Mouse (Mus musculus) layer of hippocampus, postnatal 10 days (tissue): Measurements from ENCODE around the gene Rps26. TPM values are rescaled to one million over a fixed set of nuclear protein-coding genes. Genes with fewer than 3 reads are reported as not detected.

ENCODE experiments used
- DNase-seq, 2 experiments: peaks; one replicate each; pipeline ENCODE4 v3.0.0; 2021; ENCODE audit warnings: low spot score in 2 of 2
- total RNA-seq, 2 experiments: library from RNA; stranded (reverse); gene quantifications; 2 replicates each; pipeline ENCODE4 v1.2.3; 2021

Gene Rps26
- total RNA-seq, 2 experiments from 2014 or later = 508 to 545 TPM

DNA sequence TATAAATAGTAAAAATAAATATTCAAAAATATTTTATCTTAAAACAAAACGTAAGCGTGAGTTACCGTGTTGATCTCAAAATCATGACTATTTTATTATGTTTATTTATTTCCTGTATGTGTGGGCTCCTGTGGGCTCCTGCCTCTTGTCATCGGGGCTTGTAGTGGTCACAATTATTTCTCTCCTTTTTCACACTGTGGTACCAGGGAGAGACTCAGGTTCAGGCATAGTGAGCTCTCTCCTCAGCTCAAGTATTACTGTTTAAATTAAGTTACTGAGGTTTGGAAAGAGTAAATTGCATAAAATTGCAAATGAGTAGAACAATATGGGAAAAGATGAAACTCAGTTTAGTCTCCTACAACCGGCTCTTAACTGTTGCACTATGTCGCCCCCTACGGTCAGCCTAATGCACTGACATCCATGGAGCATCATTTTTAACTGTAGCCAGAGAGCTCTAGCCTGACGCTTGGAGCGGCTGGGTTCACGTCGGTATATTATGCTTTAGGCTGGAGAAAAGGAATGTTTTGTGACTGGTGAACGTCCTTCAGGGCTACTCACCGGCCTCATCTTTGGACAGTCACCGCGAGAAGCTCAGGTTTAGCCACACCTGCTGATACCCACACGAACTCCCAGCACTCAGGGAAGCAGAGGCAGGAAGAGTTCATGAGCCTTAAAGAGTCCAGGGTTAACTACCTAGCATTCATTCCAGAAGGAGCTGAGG is 14.0 kb downstream of the Rps26 start:
- peak; percentile 81 to 85 for DNase-seq

DNA sequence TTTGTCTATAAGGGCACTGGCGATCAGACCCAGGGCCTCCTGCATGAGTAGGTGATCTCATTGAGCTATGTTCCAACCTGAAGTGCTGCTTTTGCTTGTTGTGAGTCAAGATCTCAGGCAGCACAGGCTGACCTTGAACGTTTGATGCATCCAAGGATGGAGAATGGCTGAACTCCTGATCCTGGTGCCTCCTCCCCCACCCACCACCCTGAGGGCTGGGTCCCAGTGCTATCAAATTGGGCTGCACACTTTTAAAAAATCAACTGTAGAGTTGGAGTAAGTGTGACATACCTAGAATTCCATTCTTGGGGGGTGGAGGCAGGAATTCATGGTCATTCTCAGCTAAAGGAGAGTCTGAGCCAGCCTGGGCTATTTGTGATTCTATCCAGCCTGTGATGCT is 20.1 kb downstream of the Rps26 start:
- no peak for DNase-seq

DNA sequence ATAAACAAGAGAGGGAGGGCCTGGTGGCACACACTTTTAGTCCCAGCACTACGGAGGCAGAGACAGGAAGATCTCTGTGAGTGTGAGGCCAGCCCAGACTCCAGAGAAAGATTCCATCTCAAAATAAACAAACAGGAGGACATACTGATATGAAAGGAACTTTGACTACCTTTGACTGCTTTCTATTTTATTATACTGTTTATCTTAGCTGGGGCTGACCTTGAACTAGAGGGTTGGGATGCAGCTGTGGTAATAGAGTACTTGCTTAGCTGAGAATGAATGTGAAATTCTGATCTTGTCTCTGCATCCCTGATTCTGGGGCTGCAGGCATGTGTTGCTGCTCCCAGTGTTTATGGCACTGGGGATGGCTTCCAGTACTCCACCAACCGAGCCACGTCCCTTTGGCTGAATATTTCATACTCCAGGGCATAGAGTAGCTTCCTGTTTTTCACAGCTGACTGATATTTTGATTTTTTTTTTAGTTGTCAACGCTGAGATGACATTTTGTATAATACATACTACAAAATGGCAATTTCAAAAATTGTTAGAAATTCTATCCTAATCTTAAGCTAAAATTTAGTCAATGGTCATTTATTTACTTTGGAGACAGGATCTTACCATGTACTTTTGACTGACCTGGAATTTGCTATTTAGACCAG is 23.9 kb downstream of the Rps26 start:
- DNase-seq = no peak

GRCm38 (mm10) chr10:128601499-128601898 is 25.0 kb downstream of the Rps26 start:
- DNase-seq = no peak

DNA sequence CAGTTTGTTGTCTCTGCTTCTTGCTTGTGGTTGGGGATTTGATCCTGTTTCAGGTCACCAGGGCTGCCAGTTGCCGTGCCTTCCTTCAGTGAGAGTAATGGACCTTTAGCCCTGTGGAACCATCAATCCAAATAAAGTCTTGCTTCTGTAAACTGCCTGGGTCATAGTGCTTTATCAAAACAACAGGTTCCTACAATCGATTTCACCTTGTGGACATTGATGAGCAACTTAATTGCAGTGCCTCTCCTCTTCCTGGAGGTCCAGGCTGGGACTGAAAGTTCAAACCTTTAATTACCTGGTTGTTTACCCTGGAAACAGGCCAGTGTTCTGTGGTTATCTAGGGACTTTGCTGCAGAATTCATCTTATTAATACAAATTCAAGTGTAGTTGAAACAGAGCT is 28.1 kb downstream of the Rps26 start:
- DNase-seq = no peak

GRCm38 (mm10) chr10:128592797-128593196 is 33.8 kb downstream of the Rps26 start:
- DNase-seq = no peak

DNA sequence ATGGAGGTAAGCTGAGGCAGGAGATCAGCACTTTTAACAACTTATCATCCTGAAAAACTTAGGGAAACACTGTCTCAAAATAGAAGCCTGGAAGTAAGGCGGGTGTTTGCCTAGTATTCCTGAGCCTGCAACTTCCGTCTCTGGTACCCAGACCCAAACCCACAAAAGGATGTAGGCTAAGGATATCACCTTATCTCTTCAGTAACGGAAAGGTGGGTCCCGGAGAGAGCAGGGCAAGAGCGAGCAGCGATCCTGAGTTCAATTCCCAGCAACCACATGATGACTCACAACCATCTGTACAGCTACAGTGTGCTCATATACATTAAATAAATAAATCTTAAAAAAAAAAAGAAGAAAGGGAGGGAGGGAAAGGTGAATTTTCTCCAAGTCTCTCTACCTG is 35.1 kb downstream of the Rps26 start:
- no peak for DNase-seq

DNA sequence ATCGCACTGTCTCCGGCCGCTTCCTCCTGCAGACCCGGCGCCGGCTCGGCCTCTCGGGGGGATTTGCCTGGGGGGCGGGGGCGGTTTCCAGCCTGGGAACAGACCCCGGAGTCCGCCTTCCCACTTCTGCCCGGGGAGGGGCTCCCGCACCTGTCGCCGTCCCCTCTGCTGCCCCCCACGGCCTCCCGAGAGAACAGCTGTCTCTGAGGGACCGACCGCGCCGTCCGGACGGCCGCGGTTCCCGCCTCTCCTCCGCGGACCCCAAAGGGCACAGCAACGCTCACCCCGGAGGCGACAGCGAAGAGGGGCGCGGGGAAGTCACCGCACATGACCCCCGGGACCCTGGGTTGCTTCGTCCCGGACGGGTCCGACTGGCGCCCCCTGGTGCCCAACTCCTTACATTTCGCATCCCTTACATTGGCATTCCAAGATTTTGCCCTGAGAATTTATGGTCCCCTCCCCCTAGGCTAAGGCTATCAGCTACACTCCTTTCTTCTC is 36.3 kb downstream of the Rps26 start:
- DNase-seq = peak; percentile 58 to 68

- peak in 1 of 2 experiments; percentile 29 for DNase-seq
Observed at GRCm38 (mm10) chr10:128589464-128590192, 36.9 kb downstream of the Rps26 start, which contains the start of gene Erbb3. Gene Erbb3 (minus strand): TSS chr10:128589652.

- no peak for DNase-seq
Observed at GRCm38 (mm10) chr10:128588775-128589463, 37.6 kb downstream of the Rps26 start.

DNA sequence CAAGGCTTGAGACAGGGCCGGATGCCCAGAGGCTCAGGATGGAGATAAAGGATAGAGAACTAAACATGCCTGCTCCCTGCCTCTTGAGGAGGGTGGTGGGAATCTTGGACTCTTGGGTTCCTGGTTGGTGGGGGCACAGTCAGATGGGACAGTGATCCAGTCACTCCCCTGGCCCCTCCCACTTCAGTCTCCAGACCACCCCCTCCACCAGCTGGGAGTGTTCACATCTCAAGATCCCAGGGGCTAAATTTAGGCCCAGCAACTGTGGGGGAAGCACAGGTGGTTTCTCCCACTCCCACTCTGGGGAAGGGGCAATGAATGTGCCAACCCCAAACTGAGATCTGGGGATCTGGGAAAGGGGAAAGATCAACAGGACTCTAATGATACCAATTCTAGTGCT is 38.4 kb downstream of the Rps26 start:
- DNase-seq = no peak

DNA sequence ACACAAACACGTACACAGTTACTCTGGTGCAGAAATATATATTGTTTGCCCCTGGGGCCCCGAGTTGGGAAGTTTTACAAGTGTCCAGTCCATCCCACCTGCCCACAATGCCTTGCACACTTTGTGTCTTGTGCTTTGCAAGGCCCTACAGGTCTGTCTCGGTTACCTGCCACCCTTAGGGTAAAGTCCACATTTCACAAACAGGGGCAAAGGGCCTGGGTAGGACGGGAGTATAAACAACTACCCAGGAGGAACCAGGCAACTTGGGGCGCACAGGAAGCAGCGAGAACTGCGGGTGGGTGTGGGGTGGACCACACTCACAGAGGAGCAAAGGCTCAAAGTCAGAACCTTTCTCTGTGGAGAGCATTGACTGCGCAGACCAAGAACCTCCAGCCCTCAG is 38.9 kb downstream of the Rps26 start:
- DNase-seq = no peak

DNA sequence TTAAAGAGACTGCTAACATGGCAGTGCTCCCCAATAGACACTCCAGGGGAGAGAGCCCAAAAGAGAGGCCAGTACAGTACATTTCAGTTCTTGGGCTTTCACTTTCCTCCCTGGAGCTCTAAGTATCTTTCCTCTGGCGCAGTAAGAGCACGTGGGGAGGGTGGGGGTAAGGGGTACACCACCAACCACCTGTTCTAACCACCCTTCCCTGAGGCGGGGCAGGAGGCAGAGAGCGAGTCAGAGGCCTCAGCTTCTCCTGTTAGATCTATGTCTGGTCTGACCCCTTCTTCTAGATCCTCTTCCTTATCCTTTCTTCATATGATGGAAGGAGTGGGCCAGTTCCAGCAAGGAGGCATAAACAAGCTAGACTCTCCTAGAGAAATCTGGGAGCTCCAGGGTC is 39.4 kb downstream of the Rps26 start:
- no peak for DNase-seq

GRCm38 (mm10) chr10:128586546-128586945 is 40.0 kb downstream of the Rps26 start:
- no peak for DNase-seq

DNA sequence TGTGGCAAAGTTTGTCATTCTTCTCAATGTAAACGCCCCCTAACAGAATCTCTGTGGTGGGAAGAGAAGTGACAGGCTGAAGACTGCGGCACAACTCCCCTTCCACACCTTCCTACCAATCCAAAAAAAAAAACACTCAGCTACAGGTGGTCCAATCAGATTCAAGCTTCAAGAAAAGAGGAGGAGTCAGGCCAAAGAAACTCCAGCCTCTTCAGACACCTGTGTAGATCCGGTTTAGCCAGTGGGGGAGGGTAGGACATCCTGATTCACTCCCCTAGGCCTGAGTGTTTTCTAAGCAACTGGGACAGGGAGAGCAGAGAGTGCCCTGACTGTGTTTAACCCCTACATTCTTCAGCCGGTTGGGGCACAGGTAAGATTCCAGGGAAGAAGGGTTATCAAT is 42.2 kb downstream of the Rps26 start:
- no peak for DNase-seq

- DNase-seq = no peak
Observed at GRCm38 (mm10) chr10:128583644-128584043, 42.9 kb downstream of the Rps26 start.

GRCm38 (mm10) chr10:128579731-128580130 is 46.8 kb downstream of the Rps26 start:
- no peak for DNase-seq

DNA sequence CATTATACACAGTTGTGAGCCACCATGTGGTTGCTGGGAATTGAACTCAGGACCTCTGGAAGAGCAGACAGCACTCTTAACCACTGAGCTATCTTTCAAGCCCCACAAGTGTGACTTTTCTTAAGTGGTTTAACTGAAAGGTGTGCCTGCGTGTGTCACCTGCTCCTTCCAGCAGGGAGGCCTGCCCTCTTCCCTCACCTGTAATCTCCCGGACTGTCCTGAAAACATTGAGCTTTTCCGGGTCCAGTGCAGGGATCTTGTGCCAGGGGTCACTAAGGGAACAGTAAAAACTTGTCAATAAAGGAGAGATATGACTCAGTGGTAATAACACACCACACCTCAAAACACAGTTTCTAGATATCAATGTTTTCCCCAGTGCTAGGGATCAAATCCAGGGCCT is 47.2 kb downstream of the Rps26 start:
- no peak for DNase-seq

- DNase-seq = no peak
Observed at GRCm38 (mm10) chr10:128578330-128578729, 48.2 kb downstream of the Rps26 start.

- no peak for DNase-seq
Observed at GRCm38 (mm10) chr10:128575063-128575462, 51.5 kb downstream of the Rps26 start.
